Mouse (Mus musculus) stomach, embryonic 16.5 days (tissue): Measurements from ENCODE around the gene Sept9. TPM values are rescaled to one million over a fixed set of nuclear protein-coding genes. Genes with fewer than 3 reads are reported as not detected.

ENCODE experiments used
- ATAC-seq: fragments of 200-750 bp; cut with Nextera tagmentation; 2 replicates; pipeline ENCODE4 v1.8.0; 2017; ENCODE audit warnings: moderate number of reproducible peaks, moderate TSS enrichment; ENCODE audit not compliant: insufficient read depth, low FRiP score
- H3K27ac ChIP-seq: fragments of 300-500 bp; sonication (generic); 2 replicates; pipeline ENCODE4 v1.5.1; 2014; ENCODE audit warnings: low read length
- H3K27me3 ChIP-seq: fragments of 300-500 bp; sonication (generic); 2 replicates; pipeline ENCODE4 v1.6.1; 2014; ENCODE audit warnings: low read length, control low read depth, mixed read lengths; ENCODE audit not compliant: control insufficient read depth, insufficient read depth
- H3K36me3 ChIP-seq: fragments of 300-500 bp; sonication (generic); 2 replicates; pipeline ENCODE4 v1.6.1; 2014; ENCODE audit warnings: low read length; ENCODE audit not compliant: control insufficient read depth, insufficient read depth
- H3K4me1 ChIP-seq: fragments of 300-500 bp; sonication (generic); 2 replicates; pipeline ENCODE4 v1.6.1; 2014; ENCODE audit warnings: low read length, control low read depth, mixed read lengths; ENCODE audit not compliant: control insufficient read depth, insufficient read depth
- H3K4me2 ChIP-seq: fragments of 300-500 bp; sonication (generic); 2 replicates; pipeline ENCODE4 v1.6.1; 2014; ENCODE audit warnings: low read depth, low read length, mixed read lengths
- H3K4me3 ChIP-seq: fragments of 300-500 bp; sonication (generic); replicated peaks from 2 replicates; pipeline ENCODE4 v1.5.1; 2014; ENCODE audit warnings: mild to moderate bottlenecking, low read length
- H3K9ac ChIP-seq: fragments of 300-500 bp; sonication (generic); 2 replicates; pipeline ENCODE4 v1.6.1; 2014; ENCODE audit warnings: low read length
- H3K9me3 ChIP-seq: fragments of 300-500 bp; sonication (generic); replicated peaks from 2 replicates; pipeline ENCODE4 v1.6.1; 2016; ENCODE audit warnings: low read length, control low read depth; ENCODE audit not compliant: control insufficient read depth
- WGBS: fragments of 180-500 bp; shearing (Covaris S2); extraction: QIAGEN DNeasy Blood & Tissue Kit; methylation state at CpG from one replicate; pipeline ENCODE4 v1.1.7; 2014; 5-methylcytosine and 5-hydroxymethylcytosine counted together
- polyA plus RNA-seq: library from polyadenylated mRNA; unstranded; fragments of >200 nt; fragmentation: Nextera tagmentation; extraction: Ambion mirVana; gene quantifications from 2 replicates; pipeline ENCODE4 v1.2.1, GENCODE M21; 2015

The Sept9 gene
- polyA plus RNA-seq, 1 experiment from 2014 or later: 105 TPM

DNA sequence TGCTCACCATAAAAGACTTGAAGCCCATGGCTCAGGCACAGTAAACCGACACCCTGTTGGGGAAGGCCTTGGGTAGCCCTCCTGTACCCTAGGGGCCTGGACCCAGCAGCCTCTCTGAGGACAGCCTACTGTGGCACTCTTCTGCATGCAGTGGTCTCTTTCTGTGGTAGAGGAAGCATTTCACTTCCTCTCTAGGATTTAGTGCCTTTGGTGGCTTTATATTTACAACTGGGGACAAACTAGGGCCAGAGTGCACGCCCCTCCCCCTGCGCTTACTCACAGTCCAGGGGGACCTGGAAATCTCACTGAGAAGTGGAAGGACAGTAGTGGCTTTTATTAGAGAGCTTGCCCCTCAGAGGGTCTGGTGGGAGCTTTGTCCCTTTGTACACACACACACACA, 197.5 kb downstream of the Sept9 start:
- no peaks in the 10 kb centered on the region for H3K9me3 ChIP-seq
- peaks cover 9% of the 10 kb centered on the region for H3K4me1 ChIP-seq
- no peaks in the 10 kb centered on the region for H3K36me3 ChIP-seq
- H3K27ac ChIP-seq: no peak overlapping the region
- peaks cover 6% of the 10 kb centered on the region for H3K27me3 ChIP-seq
- H3K4me2 ChIP-seq: no peak overlapping the region
- no peak for ATAC-seq
- H3K9ac ChIP-seq: no peak overlapping the region
- H3K4me3 ChIP-seq: no peak overlapping the region
- 73% methylated on average over 3 of the region's 3 CpGs for WGBS

DNA sequence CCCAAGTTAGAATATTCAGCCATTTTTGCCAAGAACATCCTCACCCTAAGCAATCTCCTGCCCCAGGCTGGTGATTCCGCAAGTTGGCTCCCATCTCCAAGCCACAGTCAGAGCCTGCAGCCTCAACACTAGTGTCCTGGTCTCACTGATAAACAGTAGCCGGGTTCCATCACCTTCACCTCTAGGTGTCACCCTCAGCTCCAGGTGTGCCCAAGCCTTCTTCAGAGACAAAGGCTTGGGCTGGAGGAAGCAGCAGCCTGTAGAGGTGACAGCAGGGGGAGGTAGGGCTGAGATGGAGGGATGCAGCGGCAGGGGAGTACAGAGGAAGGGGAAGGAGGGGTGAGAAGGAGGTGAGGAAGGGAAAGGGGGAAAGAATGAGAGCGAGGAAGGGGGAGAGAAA, 198.3 kb downstream of the Sept9 start:
- Histone ChIP-seq H3K36me3 (no peaks in the 10 kb centered on the region), H3K4me2 (no peak overlapping the region), H3K27ac (no peak overlapping the region), H3K4me3 (no peak overlapping the region), H3K9me3 (no peaks in the 10 kb centered on the region), H3K9ac (no peak overlapping the region), H3K4me1 (peaks cover 9% of the 10 kb centered on the region), H3K27me3 (peaks cover 6% of the 10 kb centered on the region)
- WGBS: 22% methylated on average over 4 of the region's 4 CpGs
- no peak for ATAC-seq

DNA sequence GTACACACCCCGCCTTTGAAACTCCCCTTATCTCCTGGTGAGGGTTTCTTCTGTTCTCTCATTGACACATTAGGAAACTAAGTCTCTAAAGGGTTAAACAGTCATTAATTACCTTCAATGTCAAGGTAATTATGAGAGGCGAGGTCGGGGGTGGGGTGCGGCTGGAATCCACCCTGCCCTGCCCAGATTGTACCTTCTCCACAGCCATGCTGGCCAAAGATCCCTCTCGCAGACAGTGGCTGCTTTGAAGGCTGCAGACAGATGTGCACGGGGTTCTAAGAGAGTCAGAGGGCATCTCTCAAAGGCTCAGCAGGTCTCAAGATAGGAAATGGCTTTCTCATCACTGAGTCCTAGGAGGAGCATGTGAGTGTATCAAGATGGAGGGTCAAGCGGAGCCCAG, 198.7 kb downstream of the Sept9 start:
- ATAC-seq: no peak
- Histone ChIP-seq H3K4me1 (peaks cover 9% of the 10 kb centered on the region), H3K9ac (no peak overlapping the region), H3K27ac (no peak overlapping the region), H3K27me3 (peaks cover 6% of the 10 kb centered on the region; the same call in 1 of the 2 replicates), H3K4me2 (no peak overlapping the region), H3K9me3 (no peaks in the 10 kb centered on the region), H3K4me3 (no peak overlapping the region), H3K36me3 (no peaks in the 10 kb centered on the region)
- WGBS: 28% methylated on average over 7 of the region's 7 CpGs

DNA sequence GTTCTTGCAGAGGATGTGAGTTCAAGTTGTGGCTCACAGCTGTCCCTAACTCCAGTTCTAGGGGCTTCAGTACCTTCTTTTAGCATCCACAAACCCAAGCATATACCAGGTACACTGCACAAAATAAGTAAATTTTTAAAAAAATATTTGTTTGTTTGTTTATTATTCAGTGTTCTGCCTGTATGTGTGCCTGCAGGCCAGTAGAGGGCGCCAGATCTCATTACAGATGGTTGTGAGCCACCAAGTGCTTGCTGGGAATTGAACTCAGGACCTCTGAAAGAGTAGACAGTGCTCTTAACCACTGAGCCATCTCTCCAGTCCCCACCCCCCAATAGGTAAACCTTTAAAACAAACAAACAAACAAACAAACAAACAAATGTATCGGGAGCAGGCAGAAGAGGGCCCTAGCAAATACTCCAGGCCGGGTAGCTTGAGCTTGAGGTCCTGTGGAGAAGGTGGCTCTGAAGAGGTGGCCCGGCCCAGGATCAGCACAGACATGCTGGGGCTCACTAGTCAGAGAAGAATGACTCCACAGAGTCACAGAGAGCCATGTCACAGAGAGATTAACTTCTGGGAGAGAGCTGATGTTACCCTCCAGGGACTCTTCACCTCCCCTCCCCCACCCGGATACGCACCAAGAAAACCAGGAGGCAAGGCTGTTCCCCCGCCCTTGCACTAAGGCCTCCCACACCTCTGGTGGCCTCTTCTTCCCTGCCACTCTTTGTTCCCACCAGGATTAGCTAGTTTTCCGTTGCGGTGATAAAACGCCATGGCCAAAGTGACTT, 202.3 kb downstream of the Sept9 start:
- H3K9me3 ChIP-seq: no peaks in the 10 kb centered on the region
- H3K4me3 ChIP-seq: no peak overlapping the region
- H3K36me3 ChIP-seq: no peaks in the 10 kb centered on the region
- no peaks in the 10 kb centered on the region; the same call in 1 of the 2 replicates for H3K4me1 ChIP-seq
- no peak overlapping the region for H3K27ac ChIP-seq
- no peak; the same call in 1 of the 2 replicates for ATAC-seq
- no peaks in the 10 kb centered on the region for H3K27me3 ChIP-seq
- H3K4me2 ChIP-seq: no peak overlapping the region
- WGBS: 83% methylated on average over 10 of the region's 10 CpGs
- no peak overlapping the region for H3K9ac ChIP-seq

DNA sequence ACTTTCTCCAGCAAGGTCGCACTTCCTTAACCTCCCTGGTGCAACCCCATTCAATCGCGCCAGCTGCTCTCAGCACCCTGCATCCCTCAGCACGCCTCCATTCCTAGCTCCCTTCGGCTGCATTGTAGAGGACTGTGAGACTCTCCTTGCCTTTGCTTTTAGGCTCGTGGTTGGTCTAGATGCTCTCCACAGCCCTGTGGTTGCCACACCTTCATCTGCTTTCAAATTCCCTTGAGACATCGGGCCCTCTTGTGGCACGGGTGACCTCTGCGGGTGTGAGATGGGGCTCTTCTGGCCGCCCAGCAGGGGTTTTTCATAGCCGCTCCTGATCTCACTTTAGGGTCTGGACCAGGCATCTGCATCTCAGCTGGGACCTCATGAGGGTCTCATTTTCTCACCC, 203.1 kb downstream of the Sept9 start:
- 74% methylated on average over 11 of the region's 11 CpGs for WGBS

DNA sequence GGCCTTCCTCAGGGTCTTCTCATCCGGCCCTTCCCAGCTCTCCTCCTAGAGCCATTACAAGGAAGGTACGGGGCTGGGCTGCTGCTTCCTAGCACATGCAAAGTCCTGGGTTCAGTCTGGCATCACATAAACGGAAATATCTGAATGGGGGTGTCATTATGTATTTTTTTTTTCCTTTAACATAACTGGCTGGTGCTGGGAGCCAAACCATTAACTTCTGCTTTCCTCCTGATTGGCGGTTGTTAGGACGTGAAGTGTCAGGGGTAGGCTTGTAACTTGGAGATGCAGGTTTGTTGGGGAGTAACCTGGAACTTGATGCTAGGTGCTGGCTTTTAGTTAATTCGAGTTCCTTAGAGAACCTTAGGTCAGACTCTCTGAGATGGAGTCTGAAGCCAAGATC, 203.6 kb downstream of the Sept9 start:
- Histone ChIP-seq H3K27me3 (no peaks in the 10 kb centered on the region; the same call in 1 of the 2 replicates), H3K27ac (no peak overlapping the region), H3K36me3 (no peaks in the 10 kb centered on the region), H3K4me1 (peaks cover 10% of the 10 kb centered on the region), H3K9ac (no peak overlapping the region), H3K9me3 (no peaks in the 10 kb centered on the region), H3K4me2 (no peak overlapping the region), H3K4me3 (no peak overlapping the region)
- 82% methylated on average over 6 of the region's 6 CpGs for WGBS
- ATAC-seq: no peak

More for the DNA sequence above, 203.1 kb downstream of the Sept9 start:
- ATAC-seq: no peak
- Histone ChIP-seq H3K4me3 (no peak overlapping the region), H3K9me3 (no peaks in the 10 kb centered on the region), H3K36me3 (no peaks in the 10 kb centered on the region), H3K4me2 (no peak overlapping the region), H3K9ac (no peak overlapping the region), H3K27ac (no peak overlapping the region), H3K27me3 (no peaks in the 10 kb centered on the region; the same call in 1 of the 2 replicates), H3K4me1 (peaks cover 4% of the 10 kb centered on the region)

DNA sequence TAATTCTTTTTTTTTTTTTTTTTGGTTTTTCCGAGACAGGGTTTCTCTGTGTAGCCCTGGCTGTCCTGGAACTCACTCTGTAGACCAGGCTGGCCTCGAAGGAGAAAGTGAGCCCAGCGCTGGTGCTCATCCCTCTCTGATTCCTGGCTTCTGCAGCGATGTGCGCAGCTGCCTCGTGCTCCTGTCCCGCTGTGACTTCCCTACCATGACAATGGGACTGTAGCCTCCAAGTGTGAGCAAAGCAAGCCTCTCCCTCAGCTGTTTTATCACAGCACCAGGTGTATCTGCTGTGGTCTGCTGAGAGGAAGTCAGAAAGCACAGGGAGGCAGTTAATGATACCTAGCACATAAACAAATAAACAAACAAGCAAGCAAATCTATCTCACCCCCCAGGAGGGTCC, 204.3 kb downstream of the Sept9 start:
- H3K27me3 ChIP-seq: peaks cover 3% of the 10 kb centered on the region; the same call in 1 of the 2 replicates

DNA sequence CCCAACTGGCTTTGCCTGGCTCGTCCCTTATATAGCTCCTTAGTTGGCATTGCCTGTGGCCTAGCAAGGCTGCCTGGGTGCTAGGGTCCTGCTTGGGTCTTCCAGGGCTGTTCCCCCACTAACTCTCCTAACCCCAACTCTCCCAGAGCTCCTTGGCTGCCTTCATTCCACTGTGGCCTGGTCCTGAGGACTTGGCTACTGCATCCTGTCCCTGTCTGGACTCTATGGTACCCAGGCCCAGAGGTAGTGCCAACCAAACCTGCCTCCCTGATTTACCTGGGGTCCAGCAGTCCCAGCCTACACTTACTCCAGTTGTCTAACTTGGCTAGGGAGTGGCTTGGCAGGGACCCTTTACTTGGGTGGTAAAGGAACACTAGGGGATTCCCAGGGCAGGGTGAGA, 207.2 kb downstream of the Sept9 start:
- peaks cover 13% of the 10 kb centered on the region for H3K4me1 ChIP-seq
- no peak overlapping the region for H3K27ac ChIP-seq
- H3K36me3 ChIP-seq: no peaks in the 10 kb centered on the region
- no peak overlapping the region for H3K9ac ChIP-seq
- H3K27me3 ChIP-seq: peaks cover 11% of the 10 kb centered on the region; the same call in 1 of the 2 replicates
- WGBS: 81% methylated on average over 1 of the region's 1 CpGs
- no peak overlapping the region for H3K4me2 ChIP-seq
- H3K4me3 ChIP-seq: no peak overlapping the region
- ATAC-seq: no peak
- H3K9me3 ChIP-seq: no peaks in the 10 kb centered on the region

More for the DNA sequence above, 204.3 kb downstream of the Sept9 start:
- H3K4me1 ChIP-seq: peaks cover 13% of the 10 kb centered on the region
- H3K36me3 ChIP-seq: no peaks in the 10 kb centered on the region
- no peak overlapping the region for H3K4me2 ChIP-seq
- H3K9ac ChIP-seq: no peak overlapping the region
- H3K4me3 ChIP-seq: no peak overlapping the region
- H3K9me3 ChIP-seq: no peaks in the 10 kb centered on the region
- WGBS: 44% methylated on average over 7 of the region's 7 CpGs
- no peak for ATAC-seq
- no peak overlapping the region for H3K27ac ChIP-seq

DNA sequence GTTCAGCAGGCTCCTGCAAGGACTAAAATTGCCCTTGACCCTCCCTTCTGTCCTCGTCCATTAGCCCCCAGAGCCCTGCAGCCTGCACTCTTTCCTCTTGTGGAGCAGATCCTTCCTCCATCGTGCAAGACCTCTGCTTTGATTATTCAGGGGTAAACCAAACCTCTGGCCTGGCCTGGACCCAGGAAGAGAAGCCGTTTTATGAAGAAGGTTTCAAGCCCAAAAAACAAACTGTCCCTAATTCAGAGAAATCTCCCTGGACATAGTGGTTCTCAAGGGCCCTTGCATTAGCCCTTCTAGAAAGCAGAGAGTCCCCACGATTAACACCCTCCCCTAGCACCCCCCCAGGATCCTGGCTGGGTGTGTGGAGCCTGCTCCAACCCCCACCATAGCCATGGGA, 207.7 kb downstream of the Sept9 start:
- Histone ChIP-seq H3K9ac (peak overlapping the region; percentile 54), H3K27me3 (peaks cover 11% of the 10 kb centered on the region; the same call in 1 of the 2 replicates)

More for the DNA sequence above, 207.7 kb downstream of the Sept9 start:
- Histone ChIP-seq H3K4me1 (peaks cover 13% of the 10 kb centered on the region), H3K4me2 (peak overlapping the region; percentile 55; the same call in 1 of the 2 replicates), H3K27ac (peak overlapping the region; percentile 40; the same call in 1 of the 2 replicates), H3K9me3 (no peaks in the 10 kb centered on the region), H3K36me3 (no peaks in the 10 kb centered on the region), H3K4me3 (no peak overlapping the region)
- 23% methylated on average over 4 of the region's 4 CpGs for WGBS
- ATAC-seq: 0 out of 2 replicates have a peak, but pooled peaks have one; percentile 12
